Mouse (Mus musculus): Measurements from ENCODE around the gene Olfr1239. TPM values are rescaled to one million over a fixed set of nuclear protein-coding genes. Genes with fewer than 3 reads are reported as not detected.

Olfr1239 gene
- polyA plus RNA-seq (2015; fragmentation: Nextera tagmentation; extraction: Ambion mirVana) = 0.12 TPM in 1 of 2 replicates, not detected in the other

DNA sequence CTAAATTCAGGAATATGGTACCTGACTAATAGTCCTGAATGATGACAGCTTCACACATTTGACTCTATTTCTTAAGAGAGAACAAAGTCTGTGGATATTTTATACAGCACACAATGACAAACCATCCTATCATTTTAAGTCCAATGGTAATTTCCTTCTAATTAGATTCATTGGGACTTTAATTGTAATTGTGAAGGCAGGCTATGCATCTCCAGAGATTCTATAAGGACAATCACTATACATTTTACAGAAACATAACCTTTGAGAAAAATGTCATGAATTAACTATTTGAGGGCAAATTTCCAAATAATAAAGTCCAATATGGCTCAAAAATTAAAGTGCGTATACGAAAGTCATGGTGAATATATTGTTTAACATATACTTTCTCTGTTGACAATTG is at the start of gene Olfr1239:
TSS of gene Olfr1239 (minus strand) at position 101 of the 400 bp plus-strand sequence.
- no peak for ATAC-seq (ENCODE audit: insufficient number of reproducible peaks, low FRiP score, low TSS enrichment, low read depth)
- H3K4me1 ChIP-seq = no peaks in the 10 kb centered on the region
- H3K4me2 ChIP-seq (replicated peaks) = no peak within 1 kb of the TSS
- H3K27ac ChIP-seq (replicated peaks) = no peak within 1 kb of the TSS
- H3K9ac ChIP-seq = no peak within 1 kb of the TSS
- no peaks in the 10 kb centered on the region for H3K27me3 ChIP-seq
- 92% methylated on average over 2 of the region's 2 CpGs for WGBS
- H3K9me3 ChIP-seq (replicated peaks) = no peaks in the 10 kb centered on the region
- no peaks in the 10 kb centered on the region for H3K36me3 ChIP-seq
- no peak within 1 kb of the TSS for H3K4me3 ChIP-seq (replicated peaks)

DNA sequence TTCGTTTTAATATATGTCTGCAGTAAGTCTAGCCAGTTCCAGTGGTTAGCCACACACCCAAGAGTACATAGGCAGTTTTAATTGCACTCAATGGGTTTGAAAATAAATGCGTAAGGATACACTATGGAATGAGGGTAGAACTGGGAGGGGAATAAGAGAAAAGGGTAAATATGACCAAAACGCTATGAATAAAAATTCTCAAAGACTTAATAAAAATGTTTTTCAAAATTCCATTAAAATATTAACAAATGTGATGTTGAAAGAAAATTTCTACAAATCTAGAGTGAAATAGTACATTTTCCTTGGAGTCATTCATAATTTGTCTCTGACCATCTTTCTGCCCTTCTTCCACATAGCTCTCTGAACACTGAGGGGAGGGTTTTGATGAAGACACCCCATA is 22.7 kb upstream of the Olfr1239 start, which contains the start of gene Olfr1240:
TSS of gene Olfr1240 (minus strand) at position 101 of the 400 bp plus-strand sequence.
- 82% methylated on average over 3 of the region's 3 CpGs for WGBS
- H3K9me3 ChIP-seq (replicated peaks) = no peaks in the 10 kb centered on the region
- no peaks in the 10 kb centered on the region for H3K36me3 ChIP-seq
- H3K4me3 ChIP-seq (replicated peaks) = no peak within 1 kb of the TSS
- no peaks in the 10 kb centered on the region for H3K4me1 ChIP-seq
- ATAC-seq (ENCODE audit: insufficient number of reproducible peaks, low FRiP score, low TSS enrichment, low read depth) = no peak
- H3K9ac ChIP-seq = no peak within 1 kb of the TSS
- no peak within 1 kb of the TSS for H3K4me2 ChIP-seq (replicated peaks)
- no peaks in the 10 kb centered on the region for H3K27me3 ChIP-seq
- H3K27ac ChIP-seq (replicated peaks) = no peak within 1 kb of the TSS

DNA sequence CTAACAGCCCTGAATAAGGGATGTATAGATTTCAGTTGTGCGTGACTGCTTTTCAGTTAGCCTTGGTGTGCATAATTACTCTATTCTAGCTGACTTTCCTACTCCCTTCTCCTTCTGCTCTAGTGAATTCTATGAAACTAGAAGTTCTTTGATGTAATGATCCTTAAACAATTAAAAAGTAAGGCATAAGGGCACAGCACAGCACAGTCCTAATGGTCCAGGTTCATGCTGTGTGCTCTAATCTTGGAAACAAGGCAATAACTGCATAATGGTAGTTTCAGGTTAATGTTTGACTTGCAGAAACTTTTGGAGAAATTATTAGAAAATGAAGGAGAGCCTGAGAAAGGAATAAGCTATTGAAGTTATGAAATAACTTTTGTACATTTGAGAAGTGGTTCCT is 5.7 kb downstream of the Olfr1239 start:
- Histone ChIP-seq H3K4me3 (replicated peaks) (no peak overlapping the region), H3K27me3 (no peaks in the 10 kb centered on the region), H3K9ac (no peak overlapping the region), H3K36me3 (no peaks in the 10 kb centered on the region), H3K27ac (replicated peaks) (no peak overlapping the region), H3K9me3 (replicated peaks) (no peaks in the 10 kb centered on the region), H3K4me2 (replicated peaks) (no peak overlapping the region), H3K4me1 (no peaks in the 10 kb centered on the region)
- 93% methylated on average over 1 of the region's 1 CpGs for WGBS
- ATAC-seq (ENCODE audit: insufficient number of reproducible peaks, low FRiP score, low TSS enrichment, low read depth) = no peak

DNA sequence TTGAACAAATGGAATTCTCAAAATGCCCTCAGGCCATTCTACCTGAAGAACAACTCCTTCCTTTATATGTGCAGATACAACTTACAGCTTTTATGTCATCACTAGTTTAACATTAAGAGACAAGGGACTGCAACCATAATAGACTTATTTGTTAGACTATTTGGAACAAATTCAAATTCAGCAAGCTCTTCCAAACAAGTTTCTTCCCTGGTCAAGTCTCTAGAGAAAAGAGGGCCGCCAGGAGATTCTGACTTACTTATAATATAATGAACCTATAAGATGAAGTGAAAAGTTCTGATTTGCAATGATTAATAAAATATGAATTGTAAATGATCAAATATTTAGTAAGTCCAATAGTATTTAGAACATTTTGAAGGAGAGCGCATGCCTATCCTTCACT is 10.6 kb downstream of the Olfr1239 start, which contains the start of gene Olfr1238:
TSS of gene Olfr1238 (minus strand) at position 101 of the 400 bp plus-strand sequence.
- no peak within 1 kb of the TSS for H3K9ac ChIP-seq
- H3K9me3 ChIP-seq (replicated peaks) = no peaks in the 10 kb centered on the region
- no peak within 1 kb of the TSS for H3K4me3 ChIP-seq (replicated peaks)

DNA sequence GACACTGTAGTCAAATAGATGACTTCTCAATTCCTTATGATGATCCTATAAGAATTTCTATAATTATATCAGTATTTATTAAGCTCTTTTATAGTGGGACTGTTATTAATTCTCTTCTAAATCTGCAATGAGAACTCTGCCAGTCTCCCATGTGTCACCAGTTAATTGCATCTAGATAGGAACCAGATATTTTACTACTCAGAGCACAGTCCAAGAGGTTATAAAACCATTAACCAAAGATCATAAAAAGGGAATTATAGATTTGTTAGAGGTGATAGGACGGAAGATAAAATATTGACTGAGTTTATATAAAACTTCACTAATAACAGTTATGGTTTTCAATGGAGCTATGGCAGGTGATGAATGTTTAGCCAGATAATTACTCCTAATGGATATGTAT is 19.3 kb downstream of the Olfr1239 start:
- Histone ChIP-seq H3K27me3 (no peaks in the 10 kb centered on the region), H3K4me1 (no peaks in the 10 kb centered on the region), H3K9me3 (replicated peaks) (no peaks in the 10 kb centered on the region), H3K4me2 (replicated peaks) (no peak overlapping the region), H3K27ac (replicated peaks) (no peak overlapping the region), H3K9ac (no peak overlapping the region), H3K4me3 (replicated peaks) (no peak overlapping the region), H3K36me3 (no peaks in the 10 kb centered on the region)
- ATAC-seq (ENCODE audit: insufficient number of reproducible peaks, low FRiP score, low TSS enrichment, low read depth) = no peak
- 83% methylated on average over 1 of the region's 1 CpGs for WGBS

More for the DNA sequence above, 10.6 kb downstream of the Olfr1239 start, which contains the start of gene Olfr1238:
- no peak within 1 kb of the TSS for H3K27ac ChIP-seq (replicated peaks)
- no peaks in the 10 kb centered on the region for H3K27me3 ChIP-seq
- ATAC-seq (ENCODE audit: insufficient number of reproducible peaks, low FRiP score, low TSS enrichment, low read depth) = no peak
- WGBS = 83% methylated on average over 2 of the region's 2 CpGs
- no peaks in the 10 kb centered on the region for H3K4me1 ChIP-seq
- no peak within 1 kb of the TSS for H3K4me2 ChIP-seq (replicated peaks)
- H3K36me3 ChIP-seq = no peaks in the 10 kb centered on the region

Other genes with a start within 250 kb of the Olfr1239 start
- not detected in 2 replicates for gene Olfr1225, start 245.7 kb downstream of the Olfr1239 start, polyA plus RNA-seq (2015; fragmentation: Nextera tagmentation; extraction: Ambion mirVana)
- not detected in 2 replicates for gene Olfr1226, start 220.4 kb downstream of the Olfr1239 start, polyA plus RNA-seq (2015; fragmentation: Nextera tagmentation; extraction: Ambion mirVana)
- not detected in 2 replicates for gene Olfr1228, start 166.3 kb downstream of the Olfr1239 start, polyA plus RNA-seq (2015; fragmentation: Nextera tagmentation; extraction: Ambion mirVana)
- gene Olfr1229, start 132.4 kb downstream of the Olfr1239 start, polyA plus RNA-seq (2015; fragmentation: Nextera tagmentation; extraction: Ambion mirVana) = not detected in 2 replicates
- gene Olfr1230, start 123.1 kb downstream of the Olfr1239 start, polyA plus RNA-seq (2015; fragmentation: Nextera tagmentation; extraction: Ambion mirVana) = not detected in 2 replicates
- 0.11 TPM in 1 of 2 replicates, not detected in the other for gene Olfr1231, start 113.3 kb downstream of the Olfr1239 start, polyA plus RNA-seq (2015; fragmentation: Nextera tagmentation; extraction: Ambion mirVana)
- gene Olfr1232, start 90.7 kb downstream of the Olfr1239 start, polyA plus RNA-seq (2015; fragmentation: Nextera tagmentation; extraction: Ambion mirVana) = not detected in 2 replicates
- not detected in 2 replicates for gene Olfr1233, start 78.0 kb downstream of the Olfr1239 start, polyA plus RNA-seq (2015; fragmentation: Nextera tagmentation; extraction: Ambion mirVana)
- 0.08 TPM in 1 of 2 replicates, not detected in the other for gene Olfr1234, start 55.5 kb downstream of the Olfr1239 start, polyA plus RNA-seq (2015; fragmentation: Nextera tagmentation; extraction: Ambion mirVana)
- not detected in 2 replicates for gene Olfr1238, start 10.7 kb downstream of the Olfr1239 start, polyA plus RNA-seq (2015; fragmentation: Nextera tagmentation; extraction: Ambion mirVana)
- gene Olfr1240, start 22.6 kb upstream of the Olfr1239 start, polyA plus RNA-seq (2015; fragmentation: Nextera tagmentation; extraction: Ambion mirVana) = 0.13 and 0.14 TPM in 2 replicates
- not detected in 2 replicates for gene Olfr1241, start 66.7 kb upstream of the Olfr1239 start, polyA plus RNA-seq (2015; fragmentation: Nextera tagmentation; extraction: Ambion mirVana)
- gene Olfr1242, start 77.9 kb upstream of the Olfr1239 start, polyA plus RNA-seq (2015; fragmentation: Nextera tagmentation; extraction: Ambion mirVana) = not detected in 2 replicates
- gene Olfr1243, start 111.1 kb upstream of the Olfr1239 start, polyA plus RNA-seq (2015; fragmentation: Nextera tagmentation; extraction: Ambion mirVana) = not detected in 2 replicates
- gene Olfr1245, start 158.0 kb upstream of the Olfr1239 start, polyA plus RNA-seq (2015; fragmentation: Nextera tagmentation; extraction: Ambion mirVana) = not detected in 2 replicates
- gene Olfr1246, start 172.8 kb upstream of the Olfr1239 start, polyA plus RNA-seq (2015; fragmentation: Nextera tagmentation; extraction: Ambion mirVana) = not detected in 2 replicates
- gene Olfr1247, start 193.7 kb upstream of the Olfr1239 start, polyA plus RNA-seq (2015; fragmentation: Nextera tagmentation; extraction: Ambion mirVana) = 0.05 TPM in 1 of 2 replicates, not detected in the other
- not detected in 2 replicates for gene Olfr1248, start 197.8 kb upstream of the Olfr1239 start, polyA plus RNA-seq (2015; fragmentation: Nextera tagmentation; extraction: Ambion mirVana)
- gene Olfr1249, start 214.6 kb upstream of the Olfr1239 start, polyA plus RNA-seq (2015; fragmentation: Nextera tagmentation; extraction: Ambion mirVana) = not detected in 2 replicates
- not detected in 2 replicates for gene Olfr1250, start 241.1 kb upstream of the Olfr1239 start, polyA plus RNA-seq (2015; fragmentation: Nextera tagmentation; extraction: Ambion mirVana)

Measured in embryonic facial prominence, embryonic 15.5 days (tissue).